Mouse (Mus musculus): ENCODE measurements around the gene Sptb.

DNA sequence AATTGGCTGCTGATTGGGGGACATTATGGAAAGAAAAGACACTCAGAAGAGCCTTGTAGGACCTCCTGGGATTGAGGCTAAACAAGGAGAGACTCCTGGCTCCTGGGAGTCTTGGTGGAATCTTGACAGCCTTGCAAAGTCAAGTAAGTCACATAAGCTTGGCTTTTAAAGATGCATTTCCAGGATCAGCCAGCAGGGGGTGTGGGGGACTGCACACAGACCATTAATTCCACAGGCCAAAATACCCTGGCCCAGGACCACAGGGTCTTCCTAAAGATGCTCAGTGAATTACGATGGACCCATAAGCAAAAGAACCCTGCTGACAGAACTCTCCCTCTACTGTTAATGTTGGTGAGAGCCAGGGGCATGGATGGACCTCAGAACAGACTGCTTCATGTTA, 118.1 kb downstream of the Sptb start:
- TF ChIP-seq POLR2A (IDR thresholded peaks at IDR 0.05; ENCODE audit: borderline replicate concordance, low read depth, low read length) (no peak), CTCF (IDR thresholded peaks at IDR 0.05; ENCODE audit: low read depth, low read length) (peak; percentile 74)
